Mouse (Mus musculus): Measurements from ENCODE around the gene Clec1a. TPM values are rescaled to one million over a fixed set of nuclear protein-coding genes. Genes with fewer than 3 reads are reported as not detected.

Gene Clec1a
- not detected for polyA plus RNA-seq (2017; shearing (Covaris generic))

GRCm38 (mm10) chr6:129451411-129452039 is at the start of gene Clec1a:
Clec1a (minus strand) TSS chr6:129452000.

GRCm38 (mm10) chr6:129408562-129408961 is 43.2 kb downstream of the Clec1a start, which contains the start of gene Clec9a:
Clec9a (plus strand) TSS chr6:129408862.

GRCm38 (mm10) chr6:129396997-129397396 is 54.8 kb downstream of the Clec1a start, which contains the start of gene Clec1b:
Clec1b (plus strand) TSS chr6:129397297.

GRCm38 (mm10) chr6:129385774-129386173 is 66.0 kb downstream of the Clec1a start, which contains the start of gene Clec12b:
Clec12b (minus strand) TSS chr6:129385874.

Other genes with a start within 250 kb of the Clec1a start
- gene Cd69, start 176.6 kb downstream of the Clec1a start, polyA plus RNA-seq (2017; shearing (Covaris generic)), result 808 TPM
- not detected for gene 4922502D21Rik, start 120.2 kb downstream of the Clec1a start, polyA plus RNA-seq (2017; shearing (Covaris generic))
- not detected for gene Clec12a, start 109.3 kb downstream of the Clec1a start, polyA plus RNA-seq (2017; shearing (Covaris generic))
- gene Clec12b, start 66.1 kb downstream of the Clec1a start, polyA plus RNA-seq (2017; shearing (Covaris generic)), result not detected
- 0.09 TPM for gene Clec1b, start 54.7 kb downstream of the Clec1a start, polyA plus RNA-seq (2017; shearing (Covaris generic))
- not detected for gene Clec9a, start 43.1 kb downstream of the Clec1a start, polyA plus RNA-seq (2017; shearing (Covaris generic))
- 0.10 TPM for gene Olr1, start 55.2 kb upstream of the Clec1a start, polyA plus RNA-seq (2017; shearing (Covaris generic))
- gene Tmem52b, start 60.6 kb upstream of the Clec1a start, polyA plus RNA-seq (2017; shearing (Covaris generic)), result not detected
- 33.1 TPM for gene Gabarapl1, start 81.2 kb upstream of the Clec1a start, polyA plus RNA-seq (2017; shearing (Covaris generic))
- gene Klre1, start 125.9 kb upstream of the Clec1a start, polyA plus RNA-seq (2017; shearing (Covaris generic)), result 0.51 TPM
- 29.8 TPM for gene Klrd1, start 139.8 kb upstream of the Clec1a start, polyA plus RNA-seq (2017; shearing (Covaris generic))
- gene Klrk1, start 171.9 kb upstream of the Clec1a start, polyA plus RNA-seq (2017; shearing (Covaris generic)), result 82.6 TPM
- gene Klrc3, start 191.3 kb upstream of the Clec1a start, polyA plus RNA-seq (2017; shearing (Covaris generic)), result not detected
- 5.6 TPM for gene Klrc2, start 208.7 kb upstream of the Clec1a start, polyA plus RNA-seq (2017; shearing (Covaris generic))
- gene Klrc1, start 227.0 kb upstream of the Clec1a start, polyA plus RNA-seq (2017; shearing (Covaris generic)), result 104 TPM